Mouse (Mus musculus): ENCODE data around the gene Nsf.

- TF ChIP-seq ZNF384 (IDR thresholded peaks at IDR 0.05; ENCODE audit: low read depth, low read length) = no peak
- no peak for TF ChIP-seq MAFK (IDR thresholded peaks at IDR 0.05; ENCODE audit: insufficient read depth, low read depth, low read length)
- TF ChIP-seq HCFC1 (IDR thresholded peaks at IDR 0.05; ENCODE audit: borderline replicate concordance, insufficient read depth, low read length) = no peak
These were observed 16.4 kb downstream of the Nsf start for GRCm38 (mm10) chr11:103937451-103937850.
